Mouse (Mus musculus) gastrocnemius, adult 2 months (tissue): Measurements from ENCODE around the gene Tmem26. TPM values are rescaled to one million over a fixed set of nuclear protein-coding genes. Genes with fewer than 3 reads are reported as not detected.

Source experiments
- DNase-seq: peaks from one replicate; pipeline ENCODE4 v3.0.0; 2022
- H3K27ac ChIP-seq: fragments of 200-600 bp; 2 replicates; pipeline ENCODE4 v1.8.1; 2022; ENCODE audit warnings: mild to moderate bottlenecking
- H3K4me3 ChIP-seq: fragments of 200-600 bp; 2 replicates; pipeline ENCODE4 v1.8.1; 2022; ENCODE audit warnings: mild to moderate bottlenecking, moderate library complexity
- CTCF ChIP-seq: fragments of 200-600 bp; IDR thresholded peaks from 2 replicates; pipeline ENCODE4 v1.8.1; 2022; ENCODE audit warnings: antibody characterized with exemption, mild to moderate bottlenecking, moderate library complexity
- intact Hi-C: fragments of 180-260 bp; cut with DNase I; formaldehyde crosslinking; loops from one replicate; pipeline ENCODE4 v1.15.1; 2025
- total RNA-seq, 2 experiments: library from RNA; stranded (reverse); gene quantifications; 2 replicates each; pipeline ENCODE4 v1.2.3; 2021

Gene Tmem26
- total RNA-seq, 2 experiments from 2014 or later = 0.59 to 0.66 TPM

- no peak for TF ChIP-seq CTCF
- intact Hi-C loops = no loop called here
Measured at GRCm38 (mm10) chr10:68783856-68784255, 60.4 kb downstream of the Tmem26 start.

GRCm38 (mm10) chr10:68784463-68784862 is 61.0 kb downstream of the Tmem26 start:
- no peak for TF ChIP-seq CTCF
- no peak for DNase-seq
- intact Hi-C loops = no loop called here
- no peak overlapping the region for H3K27ac ChIP-seq
- no peak overlapping the region for H3K4me3 ChIP-seq

More at GRCm38 (mm10) chr10:68783856-68784255, 60.4 kb downstream of the Tmem26 start:
- no peak overlapping the region for H3K27ac ChIP-seq
- DNase-seq = no peak
- H3K4me3 ChIP-seq = no peak overlapping the region

GRCm38 (mm10) chr10:68795466-68795865 is 72.0 kb downstream of the Tmem26 start:
- Histone ChIP-seq H3K27ac (peak overlapping the region; percentile 46; the same call in 1 of the 2 replicates), H3K4me3 (peak overlapping the region; percentile 26)
- no peak for TF ChIP-seq CTCF
- intact Hi-C loops = no loop called here
- DNase-seq = peak; percentile 47

GRCm38 (mm10) chr10:68799883-68800282 is 76.4 kb downstream of the Tmem26 start:
- Histone ChIP-seq H3K4me3 (no peak overlapping the region), H3K27ac (no peak overlapping the region)
- TF ChIP-seq CTCF = no peak
- DNase-seq = no peak
- intact Hi-C loops = no loop called here

GRCm38 (mm10) chr10:68800339-68800738 is 76.9 kb downstream of the Tmem26 start:
- no peak for TF ChIP-seq CTCF
- Histone ChIP-seq H3K27ac (no peak overlapping the region), H3K4me3 (no peak overlapping the region)
- intact Hi-C loops = no loop called here
- DNase-seq = no peak

GRCm38 (mm10) chr10:68806328-68806727 is 82.9 kb downstream of the Tmem26 start:
- no peak overlapping the region for H3K4me3 ChIP-seq
- DNase-seq = no peak
- TF ChIP-seq CTCF = no peak
- intact Hi-C loops = no loop called here
- H3K27ac ChIP-seq = no peak overlapping the region

- TF ChIP-seq CTCF = no peak
- intact Hi-C loops = no loop called here
- DNase-seq = no peak
- Histone ChIP-seq H3K4me3 (no peak overlapping the region), H3K27ac (no peak overlapping the region)
Measured at GRCm38 (mm10) chr10:68810958-68811357, 87.5 kb downstream of the Tmem26 start.

GRCm38 (mm10) chr10:68812699-68813098 is 89.3 kb downstream of the Tmem26 start:
- no peak for DNase-seq
- Histone ChIP-seq H3K4me3 (no peak overlapping the region), H3K27ac (no peak overlapping the region)
- no peak for TF ChIP-seq CTCF
- intact Hi-C loops = no loop called here

- DNase-seq = no peak
- intact Hi-C loops = no loop called here
- TF ChIP-seq CTCF = no peak
- no peak overlapping the region for H3K4me3 ChIP-seq
- no peak overlapping the region for H3K27ac ChIP-seq
Measured at GRCm38 (mm10) chr10:68817281-68817680, 93.8 kb downstream of the Tmem26 start.

- Histone ChIP-seq H3K27ac (no peak overlapping the region), H3K4me3 (no peak overlapping the region)
- intact Hi-C loops = no loop called here
- no peak for TF ChIP-seq CTCF
- DNase-seq = no peak
Measured at GRCm38 (mm10) chr10:68818065-68818759, 94.8 kb downstream of the Tmem26 start.

GRCm38 (mm10) chr10:68824519-68824918 is 101.1 kb downstream of the Tmem26 start:
- Histone ChIP-seq H3K27ac (no peak overlapping the region), H3K4me3 (no peak overlapping the region)
- no peak for DNase-seq
- intact Hi-C loops = no loop called here
- TF ChIP-seq CTCF = no peak

Other genes starting within 250 kb of the Tmem26 start
- gene Cabcoco1, start 181.8 kb upstream of the Tmem26 start, total RNA-seq = under 1 TPM; 0.33 to 0.78 TPM